Mouse (Mus musculus) intestine, embryonic 15.5 days (tissue): ENCODE results near the gene Aifm2. TPM values are rescaled to one million over a fixed set of nuclear protein-coding genes. Genes with fewer than 3 reads are reported as not detected.

Experiments
- ATAC-seq: fragments of 200-750 bp; cut with Nextera tagmentation; 2 replicates; pipeline ENCODE4 v1.8.0; 2017; ENCODE audit warnings: moderate TSS enrichment, moderate library complexity
- H3K27ac ChIP-seq: fragments of 300-500 bp; sonication (generic); 2 replicates; pipeline ENCODE4 v1.5.1; 2015; ENCODE audit warnings: mild to moderate bottlenecking, inconsistent platforms
- H3K27me3 ChIP-seq: fragments of 300-500 bp; sonication (generic); replicated peaks from 2 replicates; pipeline ENCODE4 v1.6.1; 2015; ENCODE audit warnings: inconsistent platforms
- H3K36me3 ChIP-seq: fragments of 300-500 bp; sonication (generic); 2 replicates; pipeline ENCODE4 v1.6.1; 2015; ENCODE audit warnings: inconsistent platforms
- H3K4me1 ChIP-seq: fragments of 300-500 bp; sonication (generic); replicated peaks from 2 replicates; pipeline ENCODE4 v1.6.1; 2015; ENCODE audit warnings: inconsistent platforms
- H3K4me2 ChIP-seq: fragments of 300-500 bp; sonication (generic); replicated peaks from 2 replicates; pipeline ENCODE4 v1.6.1; 2015; ENCODE audit warnings: mild to moderate bottlenecking, inconsistent platforms
- H3K4me3 ChIP-seq: fragments of 300-500 bp; sonication (generic); replicated peaks from 2 replicates; pipeline ENCODE4 v1.5.1; 2015; ENCODE audit warnings: inconsistent platforms
- H3K9ac ChIP-seq: fragments of 300-500 bp; sonication (generic); 2 replicates; pipeline ENCODE4 v1.6.1; 2015; ENCODE audit warnings: inconsistent platforms
- H3K9me3 ChIP-seq: fragments of 300-500 bp; sonication (generic); 2 replicates; pipeline ENCODE4 v1.6.1; 2016; ENCODE audit warnings: inconsistent platforms
- WGBS: fragments of 180-500 bp; shearing (Covaris S2); methylation state at CpG from one replicate; pipeline ENCODE4 v1.1.7; 2015; 5-methylcytosine and 5-hydroxymethylcytosine counted together
- polyA plus RNA-seq: library from polyadenylated mRNA; unstranded; fragments of >200 nt; fragmentation: Nextera tagmentation; extraction: Ambion mirVana; gene quantifications from 2 replicates; pipeline ENCODE4 v1.2.1, GENCODE M21; 2015

Aifm2 gene
- polyA plus RNA-seq, 1 experiment from 2014 or later = 17.3 TPM

DNA sequence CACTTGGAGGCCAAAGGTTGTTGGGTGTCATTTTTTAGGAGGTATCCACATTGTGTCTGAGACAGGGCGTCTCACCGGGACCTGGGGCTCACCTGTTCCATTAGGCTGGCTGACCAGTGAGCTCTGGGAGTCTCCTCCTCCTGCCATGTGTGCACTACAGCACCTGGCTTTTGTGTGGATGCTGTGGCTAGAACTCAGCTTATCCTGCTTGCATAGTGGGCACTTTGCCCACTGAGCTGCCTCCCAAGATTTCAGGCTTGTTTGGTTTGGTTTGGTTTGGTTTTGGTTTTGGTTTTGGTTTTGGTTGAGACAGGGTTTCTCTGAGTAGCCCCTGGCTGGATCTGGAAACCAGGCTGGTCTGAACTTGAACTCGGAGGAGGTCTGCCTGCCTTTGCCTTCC lies 7.2 kb downstream of the Aifm2 start:
- no peak for ATAC-seq
- H3K4me3 ChIP-seq = no peak overlapping the region
- WGBS = 82% methylated on average over 3 of the region's 3 CpGs

DNA sequence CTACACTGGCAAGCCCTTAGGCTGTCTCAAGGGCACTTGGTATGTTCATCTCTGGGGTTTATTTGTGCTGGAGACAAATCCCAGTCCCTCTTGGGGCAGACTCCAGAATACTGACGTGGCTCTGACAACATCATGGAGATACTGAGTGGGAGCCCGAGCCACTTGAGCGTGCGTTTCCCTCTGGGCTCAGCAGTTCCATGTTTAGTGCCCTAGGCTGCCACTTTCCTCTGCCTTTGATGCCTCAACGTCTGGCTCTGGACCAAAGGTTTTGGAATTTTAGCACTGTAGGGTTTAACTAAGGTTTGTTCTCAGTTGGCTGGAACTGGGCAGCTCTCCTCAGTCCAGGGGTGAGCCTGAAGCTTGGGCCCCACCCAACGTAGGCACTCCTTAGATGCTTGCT lies 8.2 kb downstream of the Aifm2 start:
- Histone ChIP-seq H3K9ac (no peak overlapping the region), H3K4me2 (no peak overlapping the region), H3K4me3 (no peak overlapping the region), H3K27ac (no peak overlapping the region), H3K27me3 (no peaks in the 10 kb centered on the region), H3K9me3 (no peaks in the 10 kb centered on the region), H3K36me3 (no peaks in the 10 kb centered on the region), H3K4me1 (no peaks in the 10 kb centered on the region)
- no peak for ATAC-seq
- 78% methylated on average over 6 of the region's 6 CpGs for WGBS

More for the DNA sequence above, 7.2 kb downstream of the Aifm2 start:
- Histone ChIP-seq H3K9me3 (no peaks in the 10 kb centered on the region), H3K36me3 (no peaks in the 10 kb centered on the region), H3K4me1 (no peaks in the 10 kb centered on the region), H3K27ac (no peak overlapping the region), H3K4me2 (no peak overlapping the region), H3K27me3 (no peaks in the 10 kb centered on the region), H3K9ac (no peak overlapping the region)

DNA sequence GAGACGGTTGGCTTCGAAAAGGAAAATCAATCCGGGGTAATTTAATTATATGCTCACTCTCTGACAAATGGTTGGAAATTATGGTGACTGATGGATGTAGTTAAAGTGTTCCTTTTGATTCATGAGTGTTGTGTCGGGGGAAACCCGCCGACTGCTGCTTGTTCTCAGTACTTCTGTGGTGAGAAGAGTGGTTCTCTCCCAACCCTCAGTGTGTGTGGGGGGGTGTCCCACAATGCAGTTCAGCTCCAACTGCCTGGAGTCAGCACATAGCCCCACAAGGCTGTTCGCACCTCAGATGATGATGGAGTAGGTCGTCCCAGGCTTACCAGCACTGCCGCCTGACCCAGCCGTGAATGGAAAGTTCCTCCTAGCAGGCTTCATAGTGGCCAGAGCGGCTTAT lies 14.1 kb downstream of the Aifm2 start:
- 59% methylated on average over 11 of the region's 11 CpGs for WGBS
- no peaks in the 10 kb centered on the region for H3K4me1 ChIP-seq

DNA sequence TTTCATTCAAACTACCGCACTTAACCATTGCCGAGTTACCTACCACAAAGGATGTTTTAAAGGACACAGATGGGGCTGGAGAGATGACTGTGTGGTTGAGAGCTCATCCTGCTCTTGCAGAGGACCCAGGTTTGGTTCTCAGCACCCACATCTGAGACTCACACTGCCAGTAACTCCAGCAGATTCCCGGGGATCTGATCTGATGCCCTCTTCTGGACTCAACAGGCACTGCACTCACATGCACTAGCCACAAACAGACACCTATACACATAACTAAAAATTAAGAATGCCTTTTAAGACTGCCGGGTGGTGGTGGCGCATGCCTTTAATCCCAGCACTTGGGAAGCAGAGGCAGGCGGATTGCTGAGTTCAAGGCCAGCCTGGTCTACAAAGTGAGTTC lies 15.1 kb downstream of the Aifm2 start:
- H3K27me3 ChIP-seq = no peaks in the 10 kb centered on the region
- no peak overlapping the region for H3K4me2 ChIP-seq
- ATAC-seq = no peak
- H3K27ac ChIP-seq = no peak overlapping the region
- 97% methylated on average over 6 of the region's 6 CpGs for WGBS
- no peaks in the 10 kb centered on the region for H3K9me3 ChIP-seq
- no peak overlapping the region for H3K4me3 ChIP-seq
- no peaks in the 10 kb centered on the region for H3K4me1 ChIP-seq
- peaks cover 7% of the 10 kb centered on the region; the same call in 1 of the 2 replicates for H3K36me3 ChIP-seq
- H3K9ac ChIP-seq = no peak overlapping the region

More for the DNA sequence above, 14.1 kb downstream of the Aifm2 start:
- H3K4me2 ChIP-seq = no peak overlapping the region
- H3K27me3 ChIP-seq = no peaks in the 10 kb centered on the region
- no peak overlapping the region for H3K9ac ChIP-seq
- peaks cover 7% of the 10 kb centered on the region; the same call in 1 of the 2 replicates for H3K36me3 ChIP-seq
- H3K27ac ChIP-seq = no peak overlapping the region
- no peak for ATAC-seq
- no peak overlapping the region for H3K4me3 ChIP-seq
- no peaks in the 10 kb centered on the region for H3K9me3 ChIP-seq

DNA sequence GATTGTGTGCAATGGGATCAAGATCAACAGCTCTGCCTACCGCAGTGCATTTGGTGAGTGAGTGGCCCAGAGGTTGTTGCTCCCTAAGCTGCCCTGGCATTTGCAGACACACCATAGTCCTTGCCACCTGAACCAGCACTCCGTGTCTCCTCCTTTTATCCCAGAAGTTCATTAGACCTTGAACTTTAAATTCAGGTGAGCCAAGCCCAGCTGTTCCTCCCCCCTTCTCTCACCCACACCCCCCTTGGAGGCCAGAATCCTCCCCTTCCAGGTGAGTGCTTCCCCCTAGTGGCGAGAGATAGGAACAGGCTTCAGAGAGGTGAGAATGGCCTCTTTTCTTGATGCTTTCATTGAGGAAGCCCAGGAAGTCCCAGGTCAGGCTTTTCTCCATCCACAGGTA lies 19.3 kb downstream of the Aifm2 start:
- H3K4me2 ChIP-seq = no peak overlapping the region
- ATAC-seq = peak; percentile 41

DNA sequence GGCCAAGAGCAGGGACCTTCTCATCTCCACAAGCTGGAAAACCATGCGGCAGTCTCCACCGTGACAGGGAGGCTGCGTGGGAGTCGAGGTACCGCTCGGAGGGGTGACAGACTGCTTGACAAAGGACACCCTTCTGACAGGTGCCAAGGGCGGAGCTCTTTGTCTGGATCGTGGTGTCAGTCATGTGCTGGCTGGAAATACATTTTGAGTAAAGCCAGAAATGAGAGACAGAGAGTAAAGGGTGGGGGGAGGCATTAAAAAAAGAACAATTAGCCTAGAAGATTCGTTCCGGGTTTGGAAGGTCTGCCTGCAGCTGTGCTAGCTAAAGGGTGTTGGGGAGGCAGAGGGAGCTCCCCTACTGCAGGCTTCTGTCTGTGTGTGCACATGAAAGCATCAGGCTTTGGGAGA lies 21.6 kb downstream of the Aifm2 start:
- Histone ChIP-seq H3K36me3 (peaks cover 11% of the 10 kb centered on the region), H3K27me3 (no peaks in the 10 kb centered on the region), H3K9me3 (no peaks in the 10 kb centered on the region), H3K9ac (no peak overlapping the region), H3K4me1 (no peaks in the 10 kb centered on the region), H3K4me3 (no peak overlapping the region), H3K27ac (no peak overlapping the region), H3K4me2 (no peak overlapping the region)
- 65% methylated on average over 10 of the region's 10 CpGs for WGBS
- ATAC-seq = no peak

More for the DNA sequence above, 19.3 kb downstream of the Aifm2 start:
- peaks cover 14% of the 10 kb centered on the region; the same call in 1 of the 2 replicates for H3K36me3 ChIP-seq
- H3K9ac ChIP-seq = no peak overlapping the region
- no peaks in the 10 kb centered on the region for H3K9me3 ChIP-seq
- H3K4me1 ChIP-seq = no peaks in the 10 kb centered on the region
- H3K27me3 ChIP-seq = no peaks in the 10 kb centered on the region
- no peak overlapping the region for H3K27ac ChIP-seq
- WGBS = 38% methylated on average over 3 of the region's 3 CpGs
- H3K4me3 ChIP-seq = no peak overlapping the region

DNA sequence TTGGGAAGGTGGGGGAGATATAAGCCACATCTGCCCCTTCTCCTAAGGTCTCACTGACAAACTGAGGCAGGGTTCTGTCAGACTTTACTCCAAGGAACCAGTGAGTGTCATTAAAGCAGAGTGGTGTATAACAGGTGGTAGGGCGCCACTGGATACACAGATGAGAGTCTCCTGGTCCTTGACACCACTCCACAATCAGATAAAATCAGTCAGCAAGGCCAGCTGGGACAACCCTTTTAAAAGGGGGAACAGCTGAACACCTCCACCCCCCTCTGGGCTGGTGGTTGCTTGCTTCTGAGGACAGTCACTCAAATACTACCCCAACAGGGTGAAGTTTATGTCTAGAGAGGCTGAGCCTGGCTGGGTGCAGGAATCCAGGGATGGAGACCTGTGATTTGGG lies 22.5 kb downstream of the Aifm2 start:
- WGBS = 84% methylated on average over 1 of the region's 1 CpGs
- Histone ChIP-seq H3K27ac (no peak overlapping the region), H3K27me3 (no peaks in the 10 kb centered on the region), H3K9me3 (no peaks in the 10 kb centered on the region), H3K9ac (no peak overlapping the region), H3K36me3 (peaks cover 16% of the 10 kb centered on the region), H3K4me3 (no peak overlapping the region), H3K4me1 (no peaks in the 10 kb centered on the region), H3K4me2 (no peak overlapping the region)
- no peak for ATAC-seq

DNA sequence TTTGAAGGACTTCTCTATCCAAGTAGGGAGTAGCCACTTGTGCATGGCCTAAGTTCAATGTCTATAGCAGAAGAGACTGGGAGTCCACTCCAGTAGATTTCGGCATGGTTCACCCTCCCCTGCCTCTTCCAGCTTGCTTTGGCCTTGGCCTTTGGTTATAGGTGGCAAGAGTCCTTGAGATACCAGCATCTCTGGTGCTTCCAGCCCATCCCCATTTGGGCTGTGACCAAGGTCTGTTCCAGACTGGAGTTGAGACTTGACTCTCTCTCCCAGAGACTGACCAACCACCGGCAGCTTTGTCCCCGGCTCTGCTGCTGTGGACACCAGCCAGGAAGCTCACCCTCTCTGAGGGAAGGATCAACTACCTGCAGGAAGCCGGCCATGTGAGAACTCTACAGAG lies 23.1 kb downstream of the Aifm2 start:
- no peaks in the 10 kb centered on the region for H3K4me1 ChIP-seq
- no peaks in the 10 kb centered on the region for H3K9me3 ChIP-seq
- no peak overlapping the region for H3K4me3 ChIP-seq
- WGBS = 91% methylated on average over 4 of the region's 4 CpGs
- H3K9ac ChIP-seq = no peak overlapping the region
- no peaks in the 10 kb centered on the region for H3K27me3 ChIP-seq
- H3K27ac ChIP-seq = no peak overlapping the region
- H3K4me2 ChIP-seq = no peak overlapping the region
- peaks cover 16% of the 10 kb centered on the region for H3K36me3 ChIP-seq
- ATAC-seq = no peak

DNA sequence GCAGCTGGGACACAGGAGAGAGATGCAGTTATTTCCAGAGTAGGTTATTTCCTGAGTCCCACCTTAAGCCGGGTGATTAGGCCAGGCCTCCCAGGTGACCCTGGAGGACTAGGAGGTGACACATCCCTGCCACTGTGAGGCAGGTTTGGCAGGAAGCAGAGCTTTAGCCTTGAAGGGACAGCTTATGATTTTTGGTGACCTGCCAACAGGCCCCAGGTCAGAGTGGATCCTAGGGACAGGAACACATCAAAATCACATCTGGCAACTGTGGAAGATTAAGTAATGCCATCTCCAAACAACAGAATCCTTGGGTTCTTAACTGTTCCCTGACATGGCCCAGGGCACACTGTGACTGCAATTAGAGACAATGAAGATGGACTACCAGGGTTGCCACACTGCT lies 26.2 kb downstream of the Aifm2 start:
- Histone ChIP-seq H3K27me3 (no peaks in the 10 kb centered on the region), H3K4me2 (no peak overlapping the region), H3K9me3 (no peaks in the 10 kb centered on the region), H3K4me3 (no peak overlapping the region), H3K9ac (no peak overlapping the region), H3K36me3 (peaks cover 34% of the 10 kb centered on the region), H3K27ac (no peak overlapping the region), H3K4me1 (no peaks in the 10 kb centered on the region)
- ATAC-seq = no peak
- WGBS = 88% methylated on average over 1 of the region's 1 CpGs

DNA sequence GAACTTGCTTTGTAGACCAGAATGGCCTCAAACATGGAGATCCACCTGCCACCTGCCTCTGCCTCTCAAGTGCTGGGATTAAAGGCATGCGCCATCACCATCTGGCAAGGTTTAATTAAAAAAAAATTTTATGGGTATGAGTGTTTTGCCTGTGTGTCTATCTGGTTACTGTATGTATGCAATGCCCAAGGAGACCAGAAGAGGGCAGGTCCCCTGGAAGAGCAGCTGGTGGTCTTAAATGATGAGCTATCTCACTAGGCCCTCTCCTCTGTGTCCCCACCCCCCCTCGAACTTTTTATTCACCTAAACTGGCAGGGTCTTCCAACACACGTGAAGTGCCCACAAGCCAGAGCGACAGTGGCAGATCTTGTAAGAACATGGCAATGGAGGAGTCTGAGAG lies 26.8 kb downstream of the Aifm2 start:
- no peak overlapping the region for H3K9ac ChIP-seq
- H3K4me1 ChIP-seq = no peaks in the 10 kb centered on the region
- H3K4me2 ChIP-seq = no peak overlapping the region
- no peak overlapping the region for H3K4me3 ChIP-seq
- H3K36me3 ChIP-seq = peaks cover 37% of the 10 kb centered on the region
- no peaks in the 10 kb centered on the region for H3K27me3 ChIP-seq
- 90% methylated on average over 4 of the region's 4 CpGs for WGBS
- no peak for ATAC-seq
- no peak overlapping the region for H3K27ac ChIP-seq
- H3K9me3 ChIP-seq = no peaks in the 10 kb centered on the region

DNA sequence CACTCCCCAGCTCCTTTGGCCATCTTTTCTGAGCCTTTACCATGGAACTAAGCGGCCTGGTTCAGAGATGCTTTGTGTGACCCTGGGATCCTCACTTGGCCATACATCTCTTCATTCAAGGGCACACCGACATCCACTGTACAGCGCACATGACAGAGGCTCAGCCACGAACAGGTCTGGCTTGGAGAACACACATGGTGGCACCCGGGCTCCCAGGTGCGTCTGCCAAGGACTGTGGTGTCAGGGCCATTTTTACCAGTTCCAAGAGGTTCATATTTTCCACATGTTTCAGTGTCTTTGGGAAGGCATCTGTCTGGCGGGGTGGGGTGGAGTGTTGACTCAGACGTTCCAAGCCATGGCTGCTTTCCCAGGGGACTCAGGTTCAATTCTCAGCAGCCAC lies 27.3 kb downstream of the Aifm2 start:
- Histone ChIP-seq H3K9ac (no peak overlapping the region), H3K4me3 (no peak overlapping the region), H3K36me3 (peaks cover 40% of the 10 kb centered on the region), H3K27ac (no peak overlapping the region), H3K4me2 (no peak overlapping the region), H3K27me3 (no peaks in the 10 kb centered on the region), H3K4me1 (no peaks in the 10 kb centered on the region), H3K9me3 (no peaks in the 10 kb centered on the region)
- ATAC-seq = no peak
- WGBS = 92% methylated on average over 8 of the region's 8 CpGs

DNA sequence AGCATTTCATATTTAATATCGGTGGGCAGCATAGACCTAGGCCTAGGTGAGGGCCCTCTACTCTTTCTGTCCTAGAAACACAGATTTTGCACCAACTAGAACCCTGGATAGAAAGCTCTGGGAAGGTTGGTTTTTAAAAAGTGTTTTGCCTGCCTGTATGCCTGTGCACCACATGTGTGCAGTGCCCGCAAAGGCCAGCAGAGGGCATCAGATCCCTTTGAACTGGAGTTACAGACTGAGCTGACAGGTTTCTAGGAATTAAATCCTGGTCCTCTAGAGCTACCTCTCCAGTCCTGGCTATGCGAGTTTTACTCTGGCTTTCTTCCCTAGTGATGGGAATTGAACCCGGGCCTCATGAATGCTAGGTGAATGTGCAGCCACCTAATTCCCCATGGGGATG lies 30.1 kb downstream of the Aifm2 start:
- Histone ChIP-seq H3K4me1 (no peaks in the 10 kb centered on the region), H3K9ac (no peak overlapping the region), H3K36me3 (peaks cover 46% of the 10 kb centered on the region), H3K27me3 (no peaks in the 10 kb centered on the region), H3K27ac (no peak overlapping the region), H3K4me3 (no peak overlapping the region), H3K4me2 (no peak overlapping the region), H3K9me3 (no peaks in the 10 kb centered on the region)
- ATAC-seq = no peak
- 90% methylated on average over 4 of the region's 4 CpGs for WGBS

DNA sequence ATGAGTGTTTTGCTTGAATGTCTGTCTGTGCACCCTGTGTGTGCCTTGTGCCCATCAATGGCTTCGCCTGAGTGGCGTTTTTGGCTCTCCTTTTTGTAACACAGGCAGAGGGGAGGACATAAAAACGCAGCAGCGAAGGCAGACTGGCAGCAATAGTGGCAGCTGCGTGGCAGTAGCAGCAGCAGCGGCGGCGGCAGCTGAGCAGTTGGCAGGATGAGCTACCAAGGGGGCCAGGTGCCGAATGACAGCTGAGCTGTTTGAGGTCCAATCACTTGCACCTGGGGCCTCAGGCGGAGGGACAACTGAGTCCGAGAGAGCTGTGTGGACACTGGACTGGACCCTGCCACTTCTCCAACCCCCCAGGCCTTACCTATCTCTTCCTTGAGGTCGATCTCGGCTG lies 32.2 kb downstream of the Aifm2 start:
- peaks cover 50% of the 10 kb centered on the region for H3K36me3 ChIP-seq
- H3K27ac ChIP-seq = no peak overlapping the region
- no peak overlapping the region for H3K4me2 ChIP-seq
- no peaks in the 10 kb centered on the region for H3K27me3 ChIP-seq
- no peak overlapping the region for H3K9ac ChIP-seq
- no peaks in the 10 kb centered on the region for H3K9me3 ChIP-seq
- no peak for ATAC-seq
- 95% methylated on average over 13 of the region's 13 CpGs for WGBS
- no peak overlapping the region for H3K4me3 ChIP-seq
- no peaks in the 10 kb centered on the region for H3K4me1 ChIP-seq
